Mouse (Mus musculus): ENCODE measurements around the gene Cfap46.

- TF ChIP-seq POLR2A (IDR thresholded peaks at IDR 0.05; ENCODE audit: low read depth, low read length) (no peak), CTCF (conservative IDR thresholded peaks at IDR 0.05; ENCODE audit: insufficient read depth, insufficient read length, low read depth, low read length) (no peak)
Measured at GRCm38 (mm10) chr7:139717781-139718180, 34.2 kb upstream of the Cfap46 start.
